Mouse (Mus musculus): ENCODE data around the gene Trim46. TPM values are rescaled to one million over a fixed set of nuclear protein-coding genes. Genes with fewer than 3 reads are reported as not detected.

Gene Trim46
- polyA plus RNA-seq, 1 experiment, result 12.1 TPM

DNA sequence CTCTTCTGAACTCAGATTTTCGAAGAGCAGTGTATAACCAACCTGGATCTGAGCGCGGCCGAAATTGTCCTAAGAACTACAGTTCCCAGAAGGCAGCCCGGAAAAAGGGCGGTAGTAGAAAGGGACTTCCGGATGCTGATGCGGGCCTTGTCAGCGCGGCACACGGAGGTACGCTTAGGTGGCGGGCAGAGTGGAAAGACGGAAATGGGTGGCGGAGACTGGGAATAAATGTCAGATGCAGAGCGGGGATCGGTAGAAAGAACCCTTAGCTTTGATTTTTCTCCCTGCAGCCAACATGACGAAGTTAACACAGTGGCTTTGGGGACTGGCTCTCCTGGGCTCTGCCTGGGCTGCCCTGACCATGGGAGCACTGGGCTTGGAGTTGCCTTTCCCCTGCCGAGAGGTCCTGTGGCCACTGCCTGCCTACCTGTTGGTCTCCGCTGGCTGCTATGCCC, 20.4 kb upstream of the Trim46 start:
- peak; percentile 78 for TF ChIP-seq POLR2A (IDR thresholded peaks at IDR 0.05; ENCODE audit: control insufficient read depth, extremely low read depth, insufficient read depth, low read length, poor library complexity)
- TF ChIP-seq CTCF (IDR thresholded peaks at IDR 0.05; ENCODE audit: borderline replicate concordance, control insufficient read depth, extremely low read depth, insufficient read depth, low read length, poor library complexity), result 0 out of 2 replicates have a peak, but pooled peaks have one; percentile 15
- Histone ChIP-seq H3K36me3 (ENCODE audit: control insufficient read depth, insufficient read depth, low read length) (no peaks in the 10 kb centered on the region), H3K4me3 (ENCODE audit: control insufficient read depth, insufficient read depth, low read length) (peak overlapping the region; percentile 81), H3K27me3 (ENCODE audit: control insufficient read depth, insufficient read depth, low read length) (no peaks in the 10 kb centered on the region), H3K27ac (ENCODE audit: control insufficient read depth, insufficient read depth, low read length) (no peak overlapping the region), H3K4me1 (replicated peaks; ENCODE audit: control insufficient read depth, insufficient read depth, low read length) (peaks cover 25% of the 10 kb centered on the region)
- peak; percentile 80 for DNase-seq
- WGBS, result under 1% methylated on average over 20 of the region's 20 CpGs

DNA sequence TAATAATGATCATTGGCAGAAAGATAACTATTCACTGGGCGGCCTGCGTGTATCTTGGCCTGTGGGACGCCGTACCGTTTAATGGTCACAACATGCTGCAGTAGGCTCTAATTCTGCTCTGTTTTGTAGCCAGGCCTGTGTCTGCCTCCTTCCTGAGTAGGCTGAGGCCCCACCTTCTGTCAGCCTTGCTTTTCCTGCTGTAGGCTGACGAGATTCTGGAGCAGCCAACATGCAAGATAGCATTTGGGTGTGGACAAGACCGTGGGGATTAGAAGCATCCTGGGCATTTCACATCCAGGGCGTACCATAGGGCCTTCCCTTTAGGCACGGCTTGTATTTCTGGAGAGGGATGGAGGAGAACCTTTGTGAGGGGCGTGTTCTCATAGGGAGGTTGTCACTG, 16.3 kb upstream of the Trim46 start:
- TF ChIP-seq POLR2A (IDR thresholded peaks at IDR 0.05; ENCODE audit: control insufficient read depth, extremely low read depth, insufficient read depth, low read length, poor library complexity), result no peak
- no peak for TF ChIP-seq CTCF (IDR thresholded peaks at IDR 0.05; ENCODE audit: borderline replicate concordance, control insufficient read depth, extremely low read depth, insufficient read depth, low read length, poor library complexity)
- H3K4me3 ChIP-seq (ENCODE audit: control insufficient read depth, insufficient read depth, low read length), result no peak overlapping the region
- H3K4me1 ChIP-seq (replicated peaks; ENCODE audit: control insufficient read depth, insufficient read depth, low read length), result peaks cover 4% of the 10 kb centered on the region
- H3K36me3 ChIP-seq (ENCODE audit: control insufficient read depth, insufficient read depth, low read length), result no peaks in the 10 kb centered on the region
- WGBS, result 74% methylated on average over 10 of the region's 10 CpGs
- H3K27ac ChIP-seq (ENCODE audit: control insufficient read depth, insufficient read depth, low read length), result no peak overlapping the region; the same call in 1 of the 2 replicates
- no peak for DNase-seq
- H3K27me3 ChIP-seq (ENCODE audit: control insufficient read depth, insufficient read depth, low read length), result no peaks in the 10 kb centered on the region

DNA sequence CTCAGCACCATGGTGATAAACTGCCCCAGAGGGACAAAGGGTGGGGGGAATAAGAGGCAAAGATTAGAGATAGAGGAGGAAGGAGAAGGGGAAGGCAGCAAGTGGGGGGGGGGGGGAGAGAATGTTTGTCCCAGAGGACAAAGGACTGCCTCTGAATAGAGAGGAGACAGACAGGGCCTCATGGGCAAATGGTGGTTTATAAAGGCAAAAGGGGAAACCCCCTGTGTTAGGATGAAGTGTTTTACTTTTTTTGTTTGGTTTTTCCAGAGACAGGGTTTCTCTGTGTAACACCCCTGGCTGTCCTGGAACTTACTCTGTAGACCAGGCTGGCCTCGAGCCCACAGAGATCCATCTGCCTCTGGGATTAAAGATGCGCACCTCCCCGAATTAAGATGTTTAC, 14.1 kb upstream of the Trim46 start:
- H3K4me3 ChIP-seq (ENCODE audit: control insufficient read depth, insufficient read depth, low read length), result no peak overlapping the region
- H3K36me3 ChIP-seq (ENCODE audit: control insufficient read depth, insufficient read depth, low read length), result no peaks in the 10 kb centered on the region
- WGBS, result 93% methylated on average over 3 of the region's 3 CpGs
- H3K4me1 ChIP-seq (replicated peaks; ENCODE audit: control insufficient read depth, insufficient read depth, low read length), result no peaks in the 10 kb centered on the region
- DNase-seq, result no peak
- no peak overlapping the region for H3K27ac ChIP-seq (ENCODE audit: control insufficient read depth, insufficient read depth, low read length)
- no peaks in the 10 kb centered on the region for H3K27me3 ChIP-seq (ENCODE audit: control insufficient read depth, insufficient read depth, low read length)
- TF ChIP-seq POLR2A (IDR thresholded peaks at IDR 0.05; ENCODE audit: control insufficient read depth, extremely low read depth, insufficient read depth, low read length, poor library complexity) (no peak), CTCF (IDR thresholded peaks at IDR 0.05; ENCODE audit: borderline replicate concordance, control insufficient read depth, extremely low read depth, insufficient read depth, low read length, poor library complexity) (no peak)

DNA sequence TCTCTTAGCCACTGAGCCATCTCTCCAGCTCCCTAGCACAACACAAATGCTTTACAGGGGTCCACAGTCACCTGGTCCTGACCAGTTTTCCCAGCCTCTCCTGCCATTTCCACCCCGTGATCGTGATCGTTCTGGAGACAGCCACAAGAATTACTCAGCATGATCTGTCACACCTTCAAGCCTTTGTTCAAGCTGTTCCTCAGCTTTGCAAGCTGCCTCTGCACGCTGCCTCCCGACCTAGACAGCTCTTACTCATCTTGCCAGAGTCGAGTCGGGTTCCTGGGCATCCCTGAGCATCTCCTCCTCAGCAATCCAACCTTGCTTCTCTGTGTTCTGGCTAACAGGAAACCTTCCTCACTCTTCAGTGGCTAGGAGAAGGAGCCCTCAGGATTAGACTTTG, 13.0 kb upstream of the Trim46 start, which contains the start of gene Dpm3:
TSS of gene Dpm3 (plus strand) at position 283 of the 400 bp plus-strand sequence.
- H3K27ac ChIP-seq (ENCODE audit: control insufficient read depth, insufficient read depth, low read length), result no peak within 1 kb of the TSS
- TF ChIP-seq CTCF (IDR thresholded peaks at IDR 0.05; ENCODE audit: borderline replicate concordance, control insufficient read depth, extremely low read depth, insufficient read depth, low read length, poor library complexity) (no peak), POLR2A (IDR thresholded peaks at IDR 0.05; ENCODE audit: control insufficient read depth, extremely low read depth, insufficient read depth, low read length, poor library complexity) (no peak)
- no peaks in the 10 kb centered on the region for H3K36me3 ChIP-seq (ENCODE audit: control insufficient read depth, insufficient read depth, low read length)
- DNase-seq, result no peak
- H3K4me3 ChIP-seq (ENCODE audit: control insufficient read depth, insufficient read depth, low read length), result no peak within 1 kb of the TSS
- WGBS, result 79% methylated on average over 7 of the region's 7 CpGs
- no peaks in the 10 kb centered on the region for H3K4me1 ChIP-seq (replicated peaks; ENCODE audit: control insufficient read depth, insufficient read depth, low read length)
- no peaks in the 10 kb centered on the region for H3K27me3 ChIP-seq (ENCODE audit: control insufficient read depth, insufficient read depth, low read length)

DNA sequence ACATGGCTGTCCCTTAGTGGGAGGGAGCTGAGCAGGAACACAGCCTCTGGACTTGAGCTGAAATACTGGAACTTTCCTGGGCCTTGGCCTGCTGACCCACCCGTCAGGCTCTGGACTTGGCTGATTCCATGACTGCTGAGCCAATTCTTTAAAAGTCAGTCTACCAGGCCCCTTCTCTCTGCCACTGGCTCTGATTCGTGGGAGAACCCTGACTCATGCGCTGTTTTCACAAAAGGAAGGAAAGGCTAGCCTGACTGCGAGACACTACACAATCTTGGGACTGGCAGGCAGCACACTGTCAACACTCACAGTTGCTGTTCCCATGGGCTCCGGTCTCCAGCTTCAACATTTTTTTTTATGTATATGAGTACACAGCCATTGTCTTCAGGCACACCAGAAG, 10.1 kb upstream of the Trim46 start:
- Histone ChIP-seq H3K4me1 (replicated peaks; ENCODE audit: control insufficient read depth, insufficient read depth, low read length) (peaks cover 10% of the 10 kb centered on the region), H3K27me3 (ENCODE audit: control insufficient read depth, insufficient read depth, low read length) (no peaks in the 10 kb centered on the region), H3K27ac (ENCODE audit: control insufficient read depth, insufficient read depth, low read length) (no peak overlapping the region), H3K36me3 (ENCODE audit: control insufficient read depth, insufficient read depth, low read length) (no peaks in the 10 kb centered on the region), H3K4me3 (ENCODE audit: control insufficient read depth, insufficient read depth, low read length) (no peak overlapping the region)
- no peak for DNase-seq
- TF ChIP-seq POLR2A (IDR thresholded peaks at IDR 0.05; ENCODE audit: control insufficient read depth, extremely low read depth, insufficient read depth, low read length, poor library complexity) (no peak), CTCF (IDR thresholded peaks at IDR 0.05; ENCODE audit: borderline replicate concordance, control insufficient read depth, extremely low read depth, insufficient read depth, low read length, poor library complexity) (no peak)
- 83% methylated on average over 5 of the region's 5 CpGs for WGBS

DNA sequence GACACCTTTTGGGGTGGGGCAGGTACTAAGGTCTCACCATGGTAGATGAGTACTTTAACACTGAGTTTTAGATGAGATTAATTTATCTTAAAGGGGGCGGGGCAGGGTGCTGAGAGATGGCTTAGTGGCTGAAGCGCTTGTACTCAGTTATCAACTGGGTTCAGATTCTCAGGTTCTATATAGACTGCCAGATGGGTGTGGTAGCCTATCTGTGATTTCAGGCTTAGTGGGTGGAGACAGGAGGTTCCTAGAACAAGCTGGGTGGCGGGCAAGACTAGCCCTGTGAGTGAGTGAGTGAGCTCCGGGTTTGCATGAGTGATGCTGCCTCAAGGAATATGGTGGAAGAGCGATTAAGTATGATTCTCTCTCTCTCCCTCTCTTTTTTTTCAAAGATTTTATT, 8.9 kb upstream of the Trim46 start:
- Histone ChIP-seq H3K27ac (ENCODE audit: control insufficient read depth, insufficient read depth, low read length) (no peak overlapping the region), H3K27me3 (ENCODE audit: control insufficient read depth, insufficient read depth, low read length) (no peaks in the 10 kb centered on the region), H3K4me3 (ENCODE audit: control insufficient read depth, insufficient read depth, low read length) (no peak overlapping the region), H3K4me1 (replicated peaks; ENCODE audit: control insufficient read depth, insufficient read depth, low read length) (peaks cover 18% of the 10 kb centered on the region), H3K36me3 (ENCODE audit: control insufficient read depth, insufficient read depth, low read length) (no peaks in the 10 kb centered on the region)
- TF ChIP-seq POLR2A (IDR thresholded peaks at IDR 0.05; ENCODE audit: control insufficient read depth, extremely low read depth, insufficient read depth, low read length, poor library complexity) (no peak), CTCF (IDR thresholded peaks at IDR 0.05; ENCODE audit: borderline replicate concordance, control insufficient read depth, extremely low read depth, insufficient read depth, low read length, poor library complexity) (no peak)
- WGBS, result 95% methylated on average over 5 of the region's 5 CpGs
- DNase-seq, result no peak

DNA sequence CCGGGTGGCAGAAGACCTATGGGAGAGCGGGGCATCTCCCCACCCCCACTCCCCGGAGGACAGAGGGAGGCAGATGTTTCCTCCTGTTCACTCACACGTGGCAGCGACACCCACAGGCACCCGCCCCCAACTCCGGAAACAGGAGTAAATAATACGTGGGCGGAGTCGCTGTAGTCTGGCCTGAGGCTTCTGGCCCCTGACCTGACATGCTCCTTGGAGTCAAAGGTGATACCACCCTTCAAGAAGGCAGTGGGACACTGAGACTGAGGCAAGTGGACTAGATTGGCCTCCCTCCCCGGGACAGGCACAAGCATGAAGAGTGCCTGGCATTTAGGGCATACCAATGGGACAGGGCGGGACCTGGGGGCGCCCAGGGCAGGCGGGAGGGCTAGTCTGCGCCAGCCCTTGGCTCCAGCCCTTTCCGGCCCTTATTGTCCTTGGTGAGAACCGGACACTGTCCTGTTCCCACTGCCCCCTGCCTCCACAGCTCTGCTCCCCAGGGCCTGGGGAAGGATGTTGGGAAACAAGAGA, 5.3 kb upstream of the Trim46 start:
- H3K27ac ChIP-seq (ENCODE audit: control insufficient read depth, insufficient read depth, low read length), result no peak overlapping the region
- no peaks in the 10 kb centered on the region for H3K27me3 ChIP-seq (ENCODE audit: control insufficient read depth, insufficient read depth, low read length)
- TF ChIP-seq POLR2A (IDR thresholded peaks at IDR 0.05; ENCODE audit: control insufficient read depth, extremely low read depth, insufficient read depth, low read length, poor library complexity) (no peak), CTCF (IDR thresholded peaks at IDR 0.05; ENCODE audit: borderline replicate concordance, control insufficient read depth, extremely low read depth, insufficient read depth, low read length, poor library complexity) (no peak)
- H3K36me3 ChIP-seq (ENCODE audit: control insufficient read depth, insufficient read depth, low read length), result no peaks in the 10 kb centered on the region
- 3% methylated on average over 17 of the region's 17 CpGs for WGBS
- H3K4me3 ChIP-seq (ENCODE audit: control insufficient read depth, insufficient read depth, low read length), result peak overlapping the region; percentile 46
- DNase-seq, result peak; percentile 81
- H3K4me1 ChIP-seq (replicated peaks; ENCODE audit: control insufficient read depth, insufficient read depth, low read length), result peaks cover 28% of the 10 kb centered on the region
